Mouse (Mus musculus) kidney, embryonic 16.5 days (tissue): Measurements from ENCODE around the gene 2010315B03Rik. TPM values are rescaled to one million over a fixed set of nuclear protein-coding genes. Genes with fewer than 3 reads are reported as not detected.

Source experiments
- ATAC-seq: fragments of 200-750 bp; cut with Nextera tagmentation; 2 replicates; pipeline ENCODE4 v1.8.0; 2017; ENCODE audit warnings: moderate TSS enrichment; ENCODE audit not compliant: low FRiP score, low TSS enrichment
- H3K27ac ChIP-seq: fragments of 300-500 bp; sonication (generic); 2 replicates; pipeline ENCODE4 v1.5.1; 2014; ENCODE audit warnings: low read length
- H3K27me3 ChIP-seq: fragments of 300-500 bp; sonication (generic); 2 replicates; pipeline ENCODE4 v1.6.1; 2014; ENCODE audit warnings: low read length, control low read depth, mixed read lengths; ENCODE audit not compliant: insufficient read depth
- H3K36me3 ChIP-seq: fragments of 300-500 bp; sonication (generic); 2 replicates; pipeline ENCODE4 v1.6.1; 2014; ENCODE audit warnings: low read length, control low read depth, mixed read lengths; ENCODE audit not compliant: insufficient read depth
- H3K4me1 ChIP-seq: fragments of 300-500 bp; sonication (generic); 2 replicates; pipeline ENCODE4 v1.6.1; 2014; ENCODE audit warnings: low read length, control low read depth, mixed read lengths; ENCODE audit not compliant: insufficient read depth
- H3K4me2 ChIP-seq: fragments of 300-500 bp; sonication (generic); replicated peaks from 2 replicates; pipeline ENCODE4 v1.6.1; 2014; ENCODE audit warnings: low read depth, low read length
- H3K4me3 ChIP-seq: fragments of 300-500 bp; sonication (generic); 2 replicates; pipeline ENCODE4 v1.5.1; 2014; ENCODE audit warnings: mild to moderate bottlenecking, low read length
- H3K9ac ChIP-seq: fragments of 300-500 bp; sonication (generic); replicated peaks from 2 replicates; pipeline ENCODE4 v1.6.1; 2014; ENCODE audit warnings: low read length
- H3K9me3 ChIP-seq: fragments of 300-500 bp; sonication (generic); 2 replicates; pipeline ENCODE4 v1.6.1; 2016; ENCODE audit warnings: low read length, control low read depth
- WGBS: fragments of 180-500 bp; shearing (Covaris S2); extraction: QIAGEN DNeasy Blood & Tissue Kit; methylation state at CpG from one replicate; pipeline ENCODE4 v1.1.7; 2014; 5-methylcytosine and 5-hydroxymethylcytosine counted together
- polyA plus RNA-seq: library from polyadenylated mRNA; unstranded; fragments of >200 nt; fragmentation: Nextera tagmentation; extraction: Ambion mirVana; gene quantifications from 2 replicates; pipeline ENCODE4 v1.2.1, GENCODE M21; 2015

The 2010315B03Rik gene
- polyA plus RNA-seq = 12.0 and 14.2 TPM in 2 replicates

GRCm38 (mm10) chr9:124312171-124313142 is at the start of gene 2010315B03Rik:
Gene 2010315B03Rik (minus strand): TSS chr9:124312696.
- Histone ChIP-seq H3K27ac (peak within 1 kb of the TSS; percentile 96), H3K4me3 (peak within 1 kb of the TSS; percentile 87), H3K9ac (peak within 1 kb of the TSS; percentile 85), H3K4me2 (peak within 1 kb of the TSS; percentile 66), H3K9me3 (0 out of 2 replicates have a peak, but pooled peaks cover 3% of the 10 kb centered on the region), H3K36me3 (no peaks in the 10 kb centered on the region), H3K27me3 (no peaks in the 10 kb centered on the region), H3K4me1 (peaks cover 8% of the 10 kb centered on the region)
- ATAC-seq = peak; percentile 100
- WGBS = 1% methylated on average over 21 of the region's 22 CpGs

- Histone ChIP-seq H3K9ac (peak overlapping the region; percentile 85), H3K27me3 (no peaks in the 10 kb centered on the region), H3K4me1 (peaks cover 8% of the 10 kb centered on the region), H3K4me3 (peak overlapping the region; percentile 87), H3K9me3 (no peaks in the 10 kb centered on the region), H3K4me2 (peak overlapping the region; percentile 66), H3K27ac (peak overlapping the region; percentile 96; the same call in 1 of the 2 replicates), H3K36me3 (no peaks in the 10 kb centered on the region)
- no peak for ATAC-seq
These were observed 994 bp downstream of the 2010315B03Rik start for GRCm38 (mm10) chr9:124311502-124311901.

DNA sequence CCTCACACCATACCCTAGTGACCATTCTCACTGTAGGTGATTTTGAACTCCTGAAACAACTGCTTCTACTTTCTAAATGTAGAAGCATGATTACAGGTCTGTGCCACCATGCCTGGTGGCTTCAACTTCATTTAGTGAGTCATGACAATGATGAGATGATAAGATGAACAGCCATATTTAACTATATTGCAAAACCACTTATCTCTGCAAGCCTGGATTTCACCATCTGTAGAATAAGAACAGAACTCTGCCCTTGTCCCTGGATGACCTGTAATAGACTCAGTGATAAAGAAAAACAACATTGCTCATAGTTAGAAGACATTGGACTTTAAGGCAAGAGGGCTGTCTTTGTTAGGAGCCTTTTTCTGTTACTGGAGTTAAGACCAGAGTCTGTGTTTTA is 24.2 kb downstream of the 2010315B03Rik start:
- Histone ChIP-seq H3K4me1 (no peaks in the 10 kb centered on the region), H3K27ac (no peak overlapping the region), H3K9me3 (no peaks in the 10 kb centered on the region), H3K9ac (no peak overlapping the region), H3K36me3 (peaks cover under 1% of the 10 kb centered on the region; the same call in 1 of the 2 replicates), H3K27me3 (no peaks in the 10 kb centered on the region), H3K4me3 (no peak overlapping the region), H3K4me2 (no peak overlapping the region)
- no peak for ATAC-seq

- Histone ChIP-seq H3K4me2 (peak overlapping the region; percentile 81), H3K36me3 (peaks cover 12% of the 10 kb centered on the region), H3K9ac (peak overlapping the region; percentile 88), H3K27me3 (no peaks in the 10 kb centered on the region), H3K27ac (peak overlapping the region; percentile 91), H3K9me3 (0 out of 2 replicates have a peak, but pooled peaks cover 8% of the 10 kb centered on the region), H3K4me1 (peaks cover 20% of the 10 kb centered on the region), H3K4me3 (peak overlapping the region; percentile 95)
- under 1% methylated on average over 22 of the region's 22 CpGs for WGBS
- ATAC-seq = peak; percentile 99
These were observed 30.4 kb downstream of the 2010315B03Rik start for GRCm38 (mm10) chr9:124281912-124282686.

DNA sequence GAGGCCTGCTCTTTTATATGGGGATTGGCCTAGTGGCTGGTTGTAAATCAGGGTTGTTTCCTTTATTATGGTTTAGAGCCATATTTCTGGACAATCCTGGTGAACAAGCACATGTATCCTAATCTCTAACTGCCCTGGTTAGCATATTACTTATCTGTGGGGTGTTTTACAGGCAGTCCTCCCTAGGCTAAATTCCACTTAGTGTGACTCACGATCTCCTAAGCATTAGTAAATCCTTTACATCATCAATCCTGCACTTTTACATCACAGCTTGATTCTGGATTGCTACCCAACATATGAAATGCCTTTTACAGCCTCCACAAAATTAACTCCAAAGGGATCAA is 31.1 kb downstream of the 2010315B03Rik start:
- Histone ChIP-seq H3K27ac (peak overlapping the region; percentile 91), H3K4me3 (peak overlapping the region; percentile 95), H3K9ac (peak overlapping the region; percentile 88), H3K36me3 (peaks cover 12% of the 10 kb centered on the region), H3K9me3 (0 out of 2 replicates have a peak, but pooled peaks cover 8% of the 10 kb centered on the region), H3K4me2 (peak overlapping the region; percentile 81), H3K27me3 (no peaks in the 10 kb centered on the region), H3K4me1 (peaks cover 20% of the 10 kb centered on the region)
- ATAC-seq = no peak
- 11% methylated on average over 1 of the region's 1 CpGs for WGBS

DNA sequence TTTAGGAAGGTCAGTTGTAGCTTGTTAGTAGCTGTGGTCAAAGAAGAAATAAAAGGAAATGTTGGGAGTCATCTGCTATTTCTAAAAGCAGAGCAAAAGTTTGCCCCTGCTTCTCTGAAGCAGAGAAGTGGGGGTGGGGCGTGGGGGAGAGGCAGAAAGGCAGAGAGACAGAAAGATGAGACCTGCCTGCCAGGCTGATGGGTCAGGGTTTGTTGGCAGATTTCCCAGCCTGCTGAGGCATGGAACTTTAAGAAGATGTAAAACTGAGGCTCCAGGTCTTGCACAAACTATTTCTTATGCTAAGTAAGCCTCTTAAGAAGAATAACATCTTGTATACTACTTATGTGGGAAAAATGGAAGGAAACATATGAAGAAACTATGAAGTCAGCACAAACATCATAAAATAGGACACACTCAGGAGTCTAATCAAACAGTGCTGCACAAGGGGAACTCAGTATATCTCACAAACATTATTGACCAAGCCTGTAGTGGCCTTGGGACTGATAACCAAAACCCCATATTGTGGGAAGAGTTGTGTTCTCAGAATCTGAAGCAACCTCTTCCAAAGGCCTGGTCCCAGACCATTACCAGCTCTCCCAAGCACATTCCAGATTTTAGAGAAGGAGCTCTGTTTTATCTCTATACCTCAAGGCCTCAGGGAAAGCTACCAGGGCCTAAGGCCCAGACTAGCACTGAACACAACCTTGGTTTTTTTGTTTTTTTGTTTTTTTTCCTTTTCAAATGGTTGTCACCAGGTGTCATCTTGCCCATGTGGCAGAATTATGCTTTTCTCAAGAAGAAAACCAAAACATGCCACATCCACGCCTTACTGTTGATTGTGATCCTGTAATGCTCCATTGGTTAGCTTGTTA is 31.7 kb downstream of the 2010315B03Rik start:
- Histone ChIP-seq H3K9ac (peak overlapping the region; percentile 88), H3K4me3 (peak overlapping the region; percentile 95), H3K27me3 (no peaks in the 10 kb centered on the region), H3K36me3 (peaks cover 12% of the 10 kb centered on the region), H3K4me2 (peak overlapping the region; percentile 81), H3K27ac (peak overlapping the region; percentile 91), H3K9me3 (0 out of 2 replicates have a peak, but pooled peaks cover 8% of the 10 kb centered on the region), H3K4me1 (peaks cover 20% of the 10 kb centered on the region)
- ATAC-seq = no peak
- WGBS = 48% methylated on average over 2 of the region's 2 CpGs

- Histone ChIP-seq H3K4me2 (no peak overlapping the region), H3K27ac (no peak overlapping the region), H3K36me3 (peaks cover 25% of the 10 kb centered on the region), H3K4me3 (no peak overlapping the region), H3K27me3 (no peaks in the 10 kb centered on the region), H3K9me3 (peaks cover 22% of the 10 kb centered on the region), H3K4me1 (peaks cover 20% of the 10 kb centered on the region), H3K9ac (no peak overlapping the region)
- no peak; the same call in 1 of the 2 replicates for ATAC-seq
- WGBS = 37% methylated on average over 2 of the region's 2 CpGs
These were observed 33.2 kb downstream of the 2010315B03Rik start for GRCm38 (mm10) chr9:124279300-124279699.

DNA sequence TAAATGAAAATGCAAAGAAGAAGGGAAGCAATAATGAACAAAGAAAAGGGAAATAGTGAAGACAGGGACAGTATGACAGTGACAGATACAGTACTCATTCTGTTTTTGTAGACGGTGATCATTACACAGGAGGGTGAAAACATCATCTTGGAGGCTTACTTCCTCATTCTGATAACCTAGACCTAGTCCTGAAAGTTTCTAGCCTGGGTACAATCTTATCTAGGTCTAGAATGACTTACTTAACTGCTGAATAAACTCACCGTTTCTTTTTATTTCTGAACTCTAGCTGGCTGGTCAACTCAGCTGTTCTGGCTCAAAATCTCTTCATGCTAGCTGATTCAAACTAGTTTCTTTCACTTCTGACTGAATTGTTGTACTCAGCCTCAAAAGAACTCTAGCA is 37.4 kb downstream of the 2010315B03Rik start:
- Histone ChIP-seq H3K4me2 (no peak overlapping the region), H3K27ac (no peak overlapping the region), H3K9ac (no peak overlapping the region), H3K9me3 (peaks cover 48% of the 10 kb centered on the region), H3K27me3 (no peaks in the 10 kb centered on the region), H3K36me3 (peaks cover 49% of the 10 kb centered on the region), H3K4me1 (no peaks in the 10 kb centered on the region), H3K4me3 (no peak overlapping the region)
- no peak for ATAC-seq
- 93% methylated on average over 2 of the region's 2 CpGs for WGBS

- Histone ChIP-seq H3K27me3 (no peaks in the 10 kb centered on the region), H3K9me3 (peaks cover 55% of the 10 kb centered on the region), H3K4me3 (no peak overlapping the region), H3K9ac (no peak overlapping the region), H3K4me1 (no peaks in the 10 kb centered on the region), H3K4me2 (no peak overlapping the region), H3K27ac (no peak overlapping the region), H3K36me3 (peaks cover 59% of the 10 kb centered on the region)
- ATAC-seq = no peak
These were observed 39.3 kb downstream of the 2010315B03Rik start for GRCm38 (mm10) chr9:124273172-124273571.
